Mouse (Mus musculus) ES-E14 (cell line): ENCODE measurements at regions not wholly inside any gene's neighbourhood (a gene's known extent, or its start where the extent isn't known, plus 50 kb on each side); places are given as distances from the start of the nearest gene placed in this dataset.

Experiments
- DNase-seq: peaks from one replicate; pipeline ENCODE4 v3.0.0-alpha.2; 2013; ENCODE audit warnings: low read depth, low spot score
- H3K27ac ChIP-seq: 2 replicates; pipeline ENCODE4 v1.5.1; 2012; ENCODE audit warnings: low read depth, mild to moderate bottlenecking, low read length, moderate library complexity, mixed read lengths; ENCODE audit not compliant: poor library complexity, insufficient read depth, severe bottlenecking
- H3K36me3 ChIP-seq: 2 replicates; pipeline ENCODE4 v1.6.1; 2012; ENCODE audit warnings: mild to moderate bottlenecking, low read length, moderate library complexity, mixed read lengths; ENCODE audit not compliant: control insufficient read depth, poor library complexity, insufficient read depth, severe bottlenecking
- H3K4me1 ChIP-seq, 2 experiments: fragments of 150-350 bp in 1 of 2; sonication (generic) in 1 of 2; 2 replicates each; pipeline ENCODE4 v1.6.1; 2012; ENCODE audit warnings: low read length in 2 of 2, mild to moderate bottlenecking in 1 of 2, mixed read lengths in 1 of 2; ENCODE audit not compliant: control insufficient read depth in 2 of 2, insufficient read depth in 2 of 2, poor library complexity in 1 of 2
- H3K4me3 ChIP-seq, 2 experiments: fragments of 150-350 bp in 1 of 2; sonication (generic) in 1 of 2; 2 replicates each; pipeline ENCODE4 v1.5.1; 2012; ENCODE audit warnings: low read length in 2 of 2, low read depth in 1 of 2, mild to moderate bottlenecking in 1 of 2, mixed read lengths in 1 of 2; ENCODE audit not compliant: insufficient read depth in 1 of 2, poor library complexity in 1 of 2, severe bottlenecking in 1 of 2
- H3K9ac ChIP-seq: 2 replicates; pipeline ENCODE4 v1.6.1; 2012; ENCODE audit warnings: low read depth, mild to moderate bottlenecking, low read length, mixed read lengths; ENCODE audit not compliant: poor library complexity, insufficient read depth, severe bottlenecking
- H3K9me3 ChIP-seq: fragments of 150-350 bp; sonication (generic); 2 replicates; pipeline ENCODE4 v1.6.1; 2012; ENCODE audit warnings: low read depth, mild to moderate bottlenecking, low read length; ENCODE audit not compliant: control insufficient read depth, insufficient read depth
- CHD2 ChIP-seq: IDR thresholded peaks from 2 replicates; pipeline ENCODE4 v1.6.1; 2014; ENCODE audit warnings: mild to moderate bottlenecking, low read depth, low read length, inconsistent platforms
- HCFC1 ChIP-seq: IDR thresholded peaks from 2 replicates; pipeline ENCODE4 v1.6.1; 2012; ENCODE audit warnings: low read length, inconsistent platforms, borderline replicate concordance; ENCODE audit not compliant: insufficient read depth
- MAFK ChIP-seq: IDR thresholded peaks from 2 replicates; pipeline ENCODE4 v1.6.1; 2014; ENCODE audit warnings: mild to moderate bottlenecking, low read depth, low read length, inconsistent platforms; ENCODE audit not compliant: insufficient read depth
- ZC3H11A ChIP-seq: IDR thresholded peaks from 2 replicates; pipeline ENCODE4 v1.6.1; 2012; ENCODE audit warnings: low read depth, mild to moderate bottlenecking, inconsistent platforms, low read length, borderline replicate concordance
- ZNF384 ChIP-seq: IDR thresholded peaks from 2 replicates; pipeline ENCODE4 v1.6.1; 2012; ENCODE audit warnings: low read depth, low read length, inconsistent platforms
- in situ Hi-C, 2 experiments: fragments of 600-800 bp; cut with MboI; formaldehyde crosslinking; loops; one replicate each; pipeline ENCODE4 v1.15.1; 2025; ENCODE audit warnings: low sequenced_read_pairs in 2 of 2, inconsistent platforms in 1 of 2; ENCODE audit not compliant: unreplicated experiment in 2 of 2

DNA sequence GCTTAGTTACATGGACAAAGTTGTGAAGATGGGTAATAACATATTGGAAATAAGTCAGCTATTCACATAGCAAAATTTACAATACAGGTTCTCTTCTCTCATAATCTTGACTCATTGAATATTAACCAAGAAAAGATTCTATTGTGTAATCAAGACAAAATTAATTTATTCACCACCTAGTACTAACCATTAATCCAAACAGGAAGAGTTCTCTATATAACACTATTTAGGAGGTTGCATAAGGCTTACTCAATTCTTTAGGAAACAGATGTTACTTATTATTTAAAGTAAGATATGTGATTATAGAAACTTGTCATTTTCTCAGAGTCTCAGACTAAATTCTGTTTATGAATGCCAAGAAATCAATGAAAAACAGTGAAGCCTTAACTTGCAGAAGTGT, 600.4 kb upstream of the Tusc1 start:
- DNase-seq: no peak
- H3K9me3 ChIP-seq: no peaks in the 10 kb centered on the region
- H3K27ac ChIP-seq: no peak overlapping the region
- no peak overlapping the region for H3K4me3 ChIP-seq
- in situ Hi-C loops: no loop called here
- no peak for TF ChIP-seq ZC3H11A
- TF ChIP-seq ZNF384: no peak
- no peak for TF ChIP-seq CHD2
- TF ChIP-seq HCFC1: no peak
- TF ChIP-seq MAFK: no peak
- no peak overlapping the region for H3K9ac ChIP-seq
- no peaks in the 10 kb centered on the region for H3K4me1 ChIP-seq
- H3K36me3 ChIP-seq: no peaks in the 10 kb centered on the region

DNA sequence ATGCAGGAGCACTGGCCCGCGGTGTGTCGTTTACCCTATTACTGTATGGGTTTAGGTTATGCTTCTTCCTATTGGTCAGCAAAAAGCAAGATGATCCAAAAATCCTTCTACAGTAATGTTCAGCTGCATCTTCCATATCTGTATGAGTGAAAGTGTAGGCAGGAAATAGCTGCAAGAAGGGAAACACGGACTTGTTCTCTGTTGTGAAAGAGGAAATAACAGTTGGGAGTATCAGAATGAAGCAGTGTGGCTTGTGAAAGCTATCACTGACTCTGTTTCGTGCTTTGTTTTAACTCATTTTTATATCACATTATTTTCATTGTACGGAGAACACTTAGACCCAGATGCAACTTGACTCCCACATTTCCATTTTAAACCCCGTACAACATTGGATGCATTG, 591.8 kb upstream of the Tusc1 start:
- H3K9me3 ChIP-seq: no peaks in the 10 kb centered on the region
- no peaks in the 10 kb centered on the region for H3K36me3 ChIP-seq
- DNase-seq: no peak
- TF ChIP-seq MAFK (no peak), ZC3H11A (no peak), CHD2 (no peak), ZNF384 (no peak)
- H3K4me3 ChIP-seq: no peak overlapping the region
- no peaks in the 10 kb centered on the region for H3K4me1 ChIP-seq
- no peak overlapping the region for H3K27ac ChIP-seq
- in situ Hi-C loops: no loop called here
- H3K9ac ChIP-seq: no peak overlapping the region

DNA sequence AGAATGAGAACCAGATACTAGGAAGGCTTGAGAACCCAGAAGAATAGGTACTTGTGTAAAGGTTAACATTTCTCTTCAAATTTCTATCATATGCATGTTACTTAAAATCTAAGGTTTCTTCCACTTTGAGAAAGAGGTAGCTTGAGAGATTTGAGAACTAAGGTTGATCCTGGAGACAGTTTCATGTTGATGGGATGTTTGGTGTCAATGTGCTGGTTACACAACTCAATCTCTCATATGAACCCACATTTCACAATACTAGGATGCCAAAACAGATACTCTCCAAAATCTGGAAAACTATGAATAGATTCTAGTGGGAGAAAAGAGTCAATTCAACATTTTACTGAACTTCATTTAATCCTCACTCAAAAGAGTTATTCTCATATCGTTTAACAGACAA, 589.1 kb upstream of the Tusc1 start:
- no peak overlapping the region for H3K9ac ChIP-seq
- H3K4me3 ChIP-seq: no peak overlapping the region
- DNase-seq: no peak
- H3K4me1 ChIP-seq: no peaks in the 10 kb centered on the region
- in situ Hi-C loops: no loop called here
- no peak for TF ChIP-seq ZC3H11A
- TF ChIP-seq CHD2: no peak
- no peak for TF ChIP-seq ZNF384
- TF ChIP-seq HCFC1: no peak
- no peak for TF ChIP-seq MAFK
- H3K27ac ChIP-seq: no peak overlapping the region
- H3K36me3 ChIP-seq: no peaks in the 10 kb centered on the region
- no peaks in the 10 kb centered on the region for H3K9me3 ChIP-seq

DNA sequence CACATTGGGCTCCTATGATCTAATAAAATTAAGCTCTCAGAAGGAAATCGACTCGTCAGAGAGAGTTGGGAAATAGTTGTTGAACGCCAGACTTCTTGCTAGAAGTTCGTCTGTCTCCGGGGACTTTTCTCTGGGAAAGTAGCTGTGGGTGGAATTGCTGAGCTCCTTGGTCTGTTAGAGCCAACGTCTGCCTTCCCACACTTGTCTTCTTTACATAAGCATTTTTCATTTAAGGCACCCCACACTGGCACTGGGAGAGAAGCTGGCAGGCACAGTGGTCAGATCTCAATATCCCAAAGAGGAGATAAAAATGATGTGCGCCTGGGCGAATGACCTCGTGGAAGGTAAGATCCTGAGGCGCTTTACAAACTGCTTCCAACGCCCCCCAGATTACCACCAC, 551.3 kb upstream of the Tusc1 start:
- Histone ChIP-seq H3K27ac (no peak overlapping the region), H3K4me1 (no peaks in the 10 kb centered on the region), H3K9me3 (no peaks in the 10 kb centered on the region), H3K36me3 (no peaks in the 10 kb centered on the region), H3K9ac (no peak overlapping the region), H3K4me3 (no peak overlapping the region)
- DNase-seq: no peak
- in situ Hi-C loops: no loop called here
- no peak for TF ChIP-seq HCFC1
- no peak for TF ChIP-seq ZC3H11A
- TF ChIP-seq MAFK: no peak
- no peak for TF ChIP-seq ZNF384
- TF ChIP-seq CHD2: no peak

DNA sequence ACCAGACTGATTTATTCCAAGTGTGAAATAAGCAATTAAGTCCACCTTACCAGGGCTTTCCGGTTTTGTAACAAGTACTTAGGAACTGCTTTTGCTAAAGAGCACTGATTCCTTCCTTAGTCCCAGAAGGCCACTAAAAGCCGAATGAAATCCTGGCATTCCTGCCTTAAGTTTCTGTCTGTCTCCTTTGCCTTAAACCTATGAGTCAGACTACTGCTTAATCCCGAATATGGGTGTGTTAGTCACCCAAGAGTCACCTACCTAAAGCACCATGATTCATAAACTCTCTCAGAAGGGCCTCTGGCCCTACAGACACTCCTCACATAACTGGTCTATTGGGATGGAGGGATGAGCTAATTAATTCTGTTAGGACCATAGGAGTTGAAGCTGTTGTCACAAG, 546.0 kb upstream of the Tusc1 start:
- no peak for TF ChIP-seq ZC3H11A
- no peak for TF ChIP-seq HCFC1
- no peak for TF ChIP-seq ZNF384
- no peak for TF ChIP-seq MAFK
- TF ChIP-seq CHD2: no peak
- no peaks in the 10 kb centered on the region for H3K9me3 ChIP-seq
- H3K4me3 ChIP-seq: no peak overlapping the region
- DNase-seq: no peak
- no peaks in the 10 kb centered on the region for H3K4me1 ChIP-seq
- no peak overlapping the region for H3K27ac ChIP-seq
- in situ Hi-C loops: no loop called here
- H3K36me3 ChIP-seq: no peaks in the 10 kb centered on the region
- no peak overlapping the region for H3K9ac ChIP-seq
